Mouse (Mus musculus): ENCODE results near the gene Qrfp.

GRCm38 (mm10) chr2:31782958-31783602 lies 27.3 kb downstream of the Qrfp start:
- TF ChIP-seq POLR2A (IDR thresholded peaks at IDR 0.05; ENCODE audit: control insufficient read depth, low read depth, low read length) = no peak
- no peak for TF ChIP-seq CTCF (IDR thresholded peaks at IDR 0.05; ENCODE audit: control insufficient read depth, insufficient read depth, insufficient replicate concordance, low read depth, low read length)

Measured in testis, adult 2 months (tissue).